Mouse (Mus musculus) CH12.LX (cell line): ENCODE measurements around the gene Rab1a. TPM values are rescaled to one million over a fixed set of nuclear protein-coding genes. Genes with fewer than 3 reads are reported as not detected.
"Not testable (repeated sequence)": the region's sequence is repeated elsewhere in the genome, so short reads cannot be mapped to it uniquely, and the experiment has no call there.

Source experiments
- DNase-seq: peaks from one replicate; pipeline ENCODE4 v3.0.0-alpha.2; 2013; ENCODE audit errors: extremely low read depth
- H3K27ac ChIP-seq: 2 replicates; pipeline ENCODE4 v1.5.1; 2012; ENCODE audit warnings: low read depth, mild to moderate bottlenecking, control low read depth, moderate library complexity; ENCODE audit not compliant: insufficient read depth
- H3K27me3 ChIP-seq: replicated peaks from 2 replicates; pipeline ENCODE3; 2012; ENCODE audit warnings: inconsistent platforms
- H3K36me3 ChIP-seq, 2 experiments: replicated peaks in 1 of 2; 2 replicates each; pipeline versions ENCODE3 to v1.6.1; 2012; ENCODE audit warnings: inconsistent platforms in 1 of 2, low read length in 1 of 2, mild to moderate bottlenecking in 1 of 2, mixed read lengths in 1 of 2, moderate library complexity in 1 of 2; ENCODE audit not compliant: control insufficient read depth in 1 of 2, insufficient read depth in 1 of 2
- H3K4me1 ChIP-seq, 2 experiments: 2 replicates each; pipeline ENCODE4 v1.6.1; 2012; ENCODE audit warnings: inconsistent platforms in 1 of 2, moderate library complexity in 1 of 2; ENCODE audit not compliant: insufficient read depth in 2 of 2, control insufficient read depth in 1 of 2
- H3K4me2 ChIP-seq: 2 replicates; pipeline ENCODE4 v1.6.1; 2012; ENCODE audit warnings: low read depth, mild to moderate bottlenecking, control low read depth; ENCODE audit not compliant: poor library complexity, insufficient read depth, severe bottlenecking
- H3K4me3 ChIP-seq, 3 experiments: fragments of 150-350 bp in 1 of 3; sonication (generic) in 1 of 3; replicated peaks in 1 of 3; 2 replicates each; pipeline versions ENCODE3 to v1.5.1; 2011 to 2012; ENCODE audit warnings: low read depth in 2 of 3, low read length in 2 of 3, mild to moderate bottlenecking in 2 of 3, moderate library complexity in 2 of 3, control low read depth in 1 of 3, improper control_type of control experiment in 1 of 3, inconsistent platforms in 1 of 3, mixed read lengths in 1 of 3; ENCODE audit not compliant: poor library complexity in 1 of 3
- H3K79me2 ChIP-seq: replicated peaks from 2 replicates; pipeline ENCODE4 v1.6.1; 2012; ENCODE audit warnings: mild to moderate bottlenecking, moderate library complexity; ENCODE audit not compliant: control insufficient read depth, poor library complexity, insufficient read depth, severe bottlenecking; ENCODE audit errors: extremely low read depth
- H3K9ac ChIP-seq: 2 replicates; pipeline ENCODE4 v1.6.1; 2012; ENCODE audit warnings: low read depth, mild to moderate bottlenecking, control low read depth, moderate library complexity; ENCODE audit not compliant: insufficient read depth
- H3K9me3 ChIP-seq: replicated peaks from 2 replicates; pipeline ENCODE3; 2012; ENCODE audit warnings: low read length, inconsistent platforms, mixed read lengths
- CHD1 ChIP-seq: IDR thresholded peaks from 2 replicates; pipeline ENCODE4 v1.6.1; 2012; ENCODE audit warnings: low read depth, low read length, improper control_type of control experiment, inconsistent platforms
- CTCF ChIP-seq, 2 experiments: IDR thresholded peaks in 1 of 2; conservative IDR thresholded peaks in 1 of 2; 2 replicates each; pipeline ENCODE4 v1.5.1; 2011 to 2012; ENCODE audit warnings: low read depth in 2 of 2, low read length in 2 of 2, improper control_type of control experiment in 1 of 2, inconsistent platforms in 1 of 2, mild to moderate bottlenecking in 1 of 2, moderate library complexity in 1 of 2
- ELF1 ChIP-seq: IDR thresholded peaks from 2 replicates; pipeline ENCODE4 v1.6.1; 2014; ENCODE audit warnings: low read depth, mild to moderate bottlenecking, inconsistent platforms, low read length, improper control_type of control experiment
- ETS1 ChIP-seq: conservative IDR thresholded peaks from 2 replicates; pipeline ENCODE4 v1.6.1; 2012; ENCODE audit warnings: low read depth, mild to moderate bottlenecking, inconsistent platforms, low read length, improper control_type of control experiment, moderate library complexity
- IRF4 ChIP-seq: IDR thresholded peaks from 2 replicates; pipeline ENCODE4 v1.6.1; 2014; ENCODE audit warnings: low read depth, mild to moderate bottlenecking, inconsistent platforms, low read length, improper control_type of control experiment
- KAT2A ChIP-seq: IDR thresholded peaks from 2 replicates; pipeline ENCODE4 v1.6.1; 2012; ENCODE audit warnings: low read length, improper control_type of control experiment, inconsistent platforms; ENCODE audit not compliant: insufficient replicate concordance
- POLR2AphosphoS2 ChIP-seq: IDR thresholded peaks from 2 replicates; pipeline ENCODE4 v1.6.1; 2011; ENCODE audit warnings: low read depth, low read length, improper control_type of control experiment
- RAD21 ChIP-seq: IDR thresholded peaks from 2 replicates; pipeline ENCODE4 v1.6.1; 2011; ENCODE audit warnings: low read depth, mild to moderate bottlenecking, low read length, improper control_type of control experiment, moderate library complexity
- RCOR1 ChIP-seq: conservative IDR thresholded peaks from 2 replicates; pipeline ENCODE4 v1.6.1; 2012; ENCODE audit warnings: low read depth, mild to moderate bottlenecking, inconsistent platforms, low read length, improper control_type of control experiment
- SMC3 ChIP-seq: IDR thresholded peaks from 2 replicates; pipeline ENCODE4 v1.6.1; 2011; ENCODE audit warnings: low read depth, low read length, improper control_type of control experiment
- TBP ChIP-seq: conservative IDR thresholded peaks from 2 replicates; pipeline ENCODE4 v1.6.1; 2011; ENCODE audit warnings: low read depth, low read length, improper control_type of control experiment
- UBTF ChIP-seq: IDR thresholded peaks from 2 replicates; pipeline ENCODE4 v1.6.1; 2012; ENCODE audit warnings: low read depth, mild to moderate bottlenecking, inconsistent platforms, low read length, improper control_type of control experiment, moderate library complexity
- ZKSCAN1 ChIP-seq: IDR thresholded peaks from 2 replicates; pipeline ENCODE4 v1.6.1; 2012; ENCODE audit warnings: low read depth, inconsistent platforms, low read length, improper control_type of control experiment, borderline replicate concordance
- ZNF384 ChIP-seq: IDR thresholded peaks from 2 replicates; pipeline ENCODE4 v1.6.1; 2012; ENCODE audit warnings: low read depth, low read length, improper control_type of control experiment, inconsistent platforms
- dilution Hi-C: fragments of 300-500 bp; cut with MboI; formaldehyde crosslinking; loops from 2 replicates; pipeline ENCODE4 v1.14.3; 2020; ENCODE audit warnings: low sequenced_read_pairs; ENCODE audit not compliant: extremely low pct_unique_long_range_greater_than_20kb, extremely low pct_ligation_motif_present
- in situ Hi-C: fragments of 300-500 bp; cut with MboI; formaldehyde crosslinking; loops from 3 replicates; pipeline ENCODE4 v1.14.3; 2019; ENCODE audit warnings: low sequenced_read_pairs, low pct_ligation_motif_present, low pct_unique_long_range_greater_than_20kb, mixed read lengths
- polyA plus RNA-seq: library from polyadenylated mRNA; unstranded; fragments of >175 nt; gene quantifications from 2 replicates; pipeline ENCODE4 v1.2.1, GENCODE M21; 2012; ENCODE audit warnings: low read depth; ENCODE audit not compliant: insufficient read length
- total RNA-seq, 2 experiments: library from RNA; depleted of rRNA; stranded (reverse); fragments of 300-350 nt in 1 of 2; fragments of >200 nt in 1 of 2; gene quantifications; 2 replicates each; pipeline ENCODE4 v1.2.3; 2012 to 2014

The Rab1a gene
- total and polyA plus RNA-seq, 3 experiments = 76.7 to 263 (median 143) TPM

DNA sequence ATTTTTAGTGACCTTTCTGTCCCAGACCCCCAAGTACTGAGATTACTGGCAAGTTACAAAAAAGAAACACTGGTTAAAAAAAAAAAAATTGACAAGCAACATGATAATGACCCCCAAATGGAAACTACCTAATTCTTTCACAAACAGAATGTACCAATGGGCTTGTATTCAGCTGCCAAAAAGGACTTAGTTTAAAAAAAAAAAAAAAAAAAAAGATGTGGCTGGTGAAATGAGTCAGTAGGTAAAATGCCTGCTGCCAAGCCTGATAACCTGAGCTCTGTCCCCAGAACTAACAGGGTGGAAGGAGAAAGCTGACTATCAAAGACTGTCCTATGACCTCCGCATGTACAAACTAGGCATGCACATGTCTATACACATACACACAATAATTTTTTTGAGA is 16.0 kb downstream of the Rab1a start:
- no peak overlapping the region for H3K9ac ChIP-seq
- dilution Hi-C loops (no loop called here), in situ Hi-C loops (no loop called here)

DNA sequence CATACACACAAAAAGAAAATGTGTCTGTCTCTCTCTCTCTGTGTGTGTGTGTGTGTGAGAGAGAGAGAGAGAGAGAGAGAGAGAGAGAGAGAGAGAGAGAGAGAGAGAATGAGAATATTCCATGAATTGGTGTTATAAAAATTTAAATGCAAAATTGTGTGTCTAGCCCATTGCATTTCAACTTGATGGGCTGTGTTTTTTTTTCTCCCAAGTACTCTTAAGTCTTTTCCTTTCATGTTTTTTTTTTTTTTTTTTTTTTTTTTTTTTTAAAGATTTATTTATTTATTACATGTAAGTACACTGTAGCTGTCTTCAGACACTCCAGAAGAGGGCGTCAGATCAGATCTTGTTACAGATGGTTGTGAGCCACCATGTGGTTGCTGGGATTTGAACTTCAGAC is 20.4 kb downstream of the Rab1a start:
- H3K27me3 ChIP-seq, H3K4me2 ChIP-seq, in situ Hi-C loops, H3K9me3 ChIP-seq, DNase-seq, H3K9ac ChIP-seq, H3K4me1 ChIP-seq, H3K4me3 ChIP-seq, dilution Hi-C loops, H3K27ac ChIP-seq: not testable (repeated sequence)
- Histone ChIP-seq H3K36me3 (peaks cover 68 to 94% of the 10 kb centered on the region in 2 experiments), H3K79me2 (peaks cover 62% of the 10 kb centered on the region)

More for the DNA sequence above, 16.0 kb downstream of the Rab1a start:
- Histone ChIP-seq H3K4me2 (no peak overlapping the region), H3K9me3 (no peaks in the 10 kb centered on the region), H3K36me3 (peaks cover 43 to 83% of the 10 kb centered on the region in 2 experiments), H3K27me3 (no peaks in the 10 kb centered on the region), H3K79me2 (peaks cover 83% of the 10 kb centered on the region), H3K4me1 (peaks cover 0 to 13% of the 10 kb centered on the region in 2 experiments; a peak in 2 of 4 replicates), H3K27ac (no peak overlapping the region), H3K4me3 (no peak overlapping the region)
- DNase-seq = no peak
- TF ChIP-seq ETS1 (no peak), CHD1 (no peak), KAT2A (no peak), ZNF384 (peak; percentile 84), RAD21 (no peak)

DNA sequence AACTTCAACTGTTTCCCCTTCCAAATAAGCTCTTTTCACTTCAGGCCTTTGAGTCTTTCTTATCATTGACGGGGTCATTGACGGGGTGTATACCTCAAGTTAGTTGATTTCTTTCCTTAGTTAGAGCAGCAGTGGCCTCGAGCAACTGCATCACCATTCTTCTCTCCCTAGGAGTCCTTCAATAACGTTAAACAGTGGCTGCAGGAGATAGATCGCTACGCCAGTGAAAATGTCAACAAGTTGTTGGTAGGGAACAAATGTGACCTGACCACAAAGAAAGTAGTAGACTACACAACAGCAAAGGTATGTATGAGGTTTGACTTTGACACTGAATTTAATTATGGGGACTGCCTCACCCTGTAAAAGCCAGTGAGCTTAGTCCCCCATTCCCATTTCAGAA is 23.0 kb downstream of the Rab1a start:
- H3K9me3 ChIP-seq = no peaks in the 10 kb centered on the region
- no peak overlapping the region for H3K9ac ChIP-seq
- H3K36me3 ChIP-seq = peaks cover 64 to 91% of the 10 kb centered on the region in 2 experiments
- no peak overlapping the region for H3K4me3 ChIP-seq
- no peak for DNase-seq
- H3K27me3 ChIP-seq = no peaks in the 10 kb centered on the region
- peaks cover 43% of the 10 kb centered on the region for H3K79me2 ChIP-seq
- H3K4me1 ChIP-seq = peaks cover 0 to 4% of the 10 kb centered on the region in 2 experiments; a peak in 2 of 4 replicates
- dilution Hi-C loops = no loop called here
- H3K27ac ChIP-seq = no peak overlapping the region
- TF ChIP-seq POLR2AphosphoS2 (no peak), ELF1 (no peak), RCOR1 (no peak), TBP (no peak), UBTF (no peak), SMC3 (no peak), CTCF (conservative IDR thresholded peaks at IDR 0.05 in 1 of 2, IDR thresholded peaks at IDR 0.05 in 1 of 2; ENCODE audit: low read depth in 2 of 2, low read length in 2 of 2) (no peak), ZKSCAN1 (no peak), IRF4 (no peak)
- TF ChIP-seq, all 38 proteins: peak for 0
- in situ Hi-C loops = no loop called here
- H3K4me2 ChIP-seq = no peak overlapping the region
